Mouse (Mus musculus): ENCODE measurements around the gene Mecom.
A peak's percentile ranks its signal among the peaks of the same experiment; 100 is the strongest.

Gene Mecom

DNA sequence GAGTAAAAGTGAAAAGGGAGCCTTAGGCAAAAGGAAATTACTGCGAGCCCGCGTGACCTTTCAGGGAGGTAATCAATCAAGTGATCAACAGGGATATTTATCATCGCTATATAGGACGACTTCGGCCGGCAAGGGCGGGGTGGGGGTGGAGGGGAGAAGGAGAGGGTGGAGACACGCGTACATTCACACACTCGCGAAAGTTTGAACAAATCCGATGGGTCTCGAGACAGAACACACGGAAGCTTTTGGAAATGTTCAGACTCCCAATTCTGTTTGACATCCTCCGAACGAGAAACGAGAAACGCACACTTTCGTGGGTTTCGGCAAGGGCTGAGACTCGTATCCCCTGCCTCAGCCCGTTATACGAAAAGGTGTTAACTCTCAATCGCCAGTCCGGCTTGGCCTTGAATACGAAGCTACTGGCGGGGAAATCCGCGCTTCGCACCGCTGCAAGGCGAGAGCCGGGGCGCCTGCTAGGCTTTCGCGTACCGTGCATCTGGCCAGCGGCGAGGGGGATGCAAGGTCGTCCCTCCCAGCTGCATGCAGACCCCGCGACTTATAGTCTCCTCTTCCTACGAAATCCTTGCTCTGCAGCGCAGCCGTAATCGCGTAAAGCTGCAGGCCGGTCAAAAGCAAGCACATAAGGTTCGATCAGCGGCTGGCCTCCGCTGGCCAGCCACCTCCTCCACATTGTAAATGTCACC, 33.6 kb downstream of the Mecom start:
- DNase-seq (ENCODE audit: low read depth) = no peak

- no peak for DNase-seq (ENCODE audit: low read depth)
Observed at GRCm38 (mm10) chr3:30513314-30513997, 34.4 kb downstream of the Mecom start.

DNA sequence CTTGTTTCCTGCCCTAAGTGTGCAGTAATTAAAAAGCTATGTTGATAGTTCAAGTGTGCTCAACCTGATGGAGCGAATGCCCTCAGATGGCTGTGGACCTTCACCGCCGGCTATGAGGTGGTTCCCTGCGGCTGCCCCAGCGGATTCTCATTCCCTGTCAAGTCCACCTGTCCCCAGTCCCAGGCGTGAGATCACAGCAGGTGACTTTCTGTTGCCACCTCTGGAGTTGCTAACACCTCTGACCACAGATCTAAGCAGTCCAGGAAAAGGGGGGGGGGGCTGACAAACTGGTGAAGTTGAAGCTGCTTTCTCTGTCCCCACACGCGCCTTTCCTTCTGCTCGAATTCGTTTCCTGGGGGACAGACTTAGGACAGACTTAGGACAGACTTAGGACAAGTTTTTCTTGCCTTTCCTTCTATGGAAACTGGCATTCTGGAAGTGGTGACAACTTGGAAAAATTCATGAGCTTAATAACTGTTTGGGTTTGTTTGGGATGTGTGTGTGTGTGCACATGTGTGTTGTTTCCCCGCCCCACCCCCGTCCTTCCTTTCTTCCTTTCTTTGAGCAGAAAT, 35.3 kb downstream of the Mecom start:
- no peak for DNase-seq (ENCODE audit: low read depth)

GRCm38 (mm10) chr3:30511796-30512195, 36.0 kb downstream of the Mecom start:
- no peak for DNase-seq (ENCODE audit: low read depth)

- DNase-seq (ENCODE audit: low read depth) = no peak
Observed at GRCm38 (mm10) chr3:30511062-30511640, 36.7 kb downstream of the Mecom start.

DNA sequence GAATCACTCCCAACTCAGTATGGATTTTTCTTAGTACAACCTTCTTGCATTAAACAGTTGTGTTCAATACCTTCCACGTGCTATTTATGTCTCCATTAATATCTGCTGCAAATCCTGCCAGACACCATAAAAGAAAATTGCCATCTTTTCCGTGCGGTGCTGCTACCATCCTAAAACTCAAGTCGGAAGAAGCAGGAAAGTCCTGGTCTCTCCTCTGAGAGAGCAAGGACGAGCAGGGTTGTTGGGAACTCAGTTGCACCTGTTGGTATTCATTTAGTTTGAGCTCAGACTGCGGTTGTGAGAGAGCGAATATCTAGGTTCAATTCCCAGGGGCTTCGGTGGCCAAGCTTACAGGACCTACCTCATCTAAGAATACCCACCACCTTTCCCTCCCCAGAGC, 37.2 kb downstream of the Mecom start:
- DNase-seq (ENCODE audit: low read depth) = no peak

GRCm38 (mm10) chr3:30510105-30510504, 37.7 kb downstream of the Mecom start:
- no peak for DNase-seq (ENCODE audit: low read depth)

DNA sequence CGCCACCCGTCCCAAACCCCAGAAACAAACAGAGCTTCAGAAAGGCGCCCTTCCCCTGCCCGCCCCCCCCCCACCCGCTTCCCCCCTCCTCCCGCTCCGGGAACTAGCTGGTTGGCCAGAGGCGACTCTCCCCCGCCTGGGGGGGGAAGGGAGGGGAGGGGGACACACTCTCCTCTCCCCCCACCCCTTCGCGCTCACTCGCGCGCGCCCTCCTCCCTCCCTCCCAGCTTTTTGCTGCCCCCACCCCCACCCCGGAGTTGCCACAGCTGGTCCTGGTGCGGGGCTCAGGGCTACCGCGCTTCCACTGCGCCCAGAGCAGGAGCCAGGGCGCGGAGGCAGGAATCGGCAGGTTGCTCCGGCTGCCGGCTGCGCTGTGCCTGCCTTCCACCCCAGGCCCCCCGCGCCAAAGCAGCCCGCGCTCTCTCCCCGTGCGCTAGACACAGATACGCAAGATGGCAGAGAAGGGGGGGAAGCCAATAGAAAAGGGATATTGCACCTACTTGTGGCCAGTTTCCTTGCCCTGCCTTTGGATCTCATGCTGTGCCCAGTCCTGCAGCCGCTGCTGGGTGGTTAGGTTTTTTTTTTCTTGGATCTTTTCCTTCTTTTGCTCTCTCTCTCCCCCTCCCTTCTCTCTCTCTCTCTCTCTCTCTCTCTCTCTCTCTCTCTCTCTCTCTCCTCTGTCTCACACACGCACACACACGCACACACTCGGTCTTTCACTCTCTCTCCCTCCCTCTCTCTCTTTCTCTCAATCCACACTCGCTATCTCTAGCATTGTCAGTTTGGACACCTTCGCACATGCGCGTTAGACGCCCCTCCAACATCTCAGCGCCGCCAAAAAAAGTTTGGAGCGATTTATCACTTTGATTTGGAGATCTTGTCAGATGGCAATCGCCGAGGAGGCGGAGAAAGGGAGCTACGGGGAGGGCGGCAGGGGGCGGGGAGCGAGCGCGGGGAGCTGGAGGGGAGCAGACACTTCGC, 38.6 kb downstream of the Mecom start:
- DNase-seq (ENCODE audit: low read depth) = peak; percentile 78

GRCm38 (mm10) chr3:30508296-30508929, 39.4 kb downstream of the Mecom start:
- DNase-seq (ENCODE audit: low read depth) = peak; percentile 80

GRCm38 (mm10) chr3:30507576-30508295, 40.1 kb downstream of the Mecom start:
- peak; percentile 69 for DNase-seq (ENCODE audit: low read depth)

- DNase-seq (ENCODE audit: low read depth) = peak; percentile 67
Observed at GRCm38 (mm10) chr3:30507028-30507575, 40.7 kb downstream of the Mecom start.

DNA sequence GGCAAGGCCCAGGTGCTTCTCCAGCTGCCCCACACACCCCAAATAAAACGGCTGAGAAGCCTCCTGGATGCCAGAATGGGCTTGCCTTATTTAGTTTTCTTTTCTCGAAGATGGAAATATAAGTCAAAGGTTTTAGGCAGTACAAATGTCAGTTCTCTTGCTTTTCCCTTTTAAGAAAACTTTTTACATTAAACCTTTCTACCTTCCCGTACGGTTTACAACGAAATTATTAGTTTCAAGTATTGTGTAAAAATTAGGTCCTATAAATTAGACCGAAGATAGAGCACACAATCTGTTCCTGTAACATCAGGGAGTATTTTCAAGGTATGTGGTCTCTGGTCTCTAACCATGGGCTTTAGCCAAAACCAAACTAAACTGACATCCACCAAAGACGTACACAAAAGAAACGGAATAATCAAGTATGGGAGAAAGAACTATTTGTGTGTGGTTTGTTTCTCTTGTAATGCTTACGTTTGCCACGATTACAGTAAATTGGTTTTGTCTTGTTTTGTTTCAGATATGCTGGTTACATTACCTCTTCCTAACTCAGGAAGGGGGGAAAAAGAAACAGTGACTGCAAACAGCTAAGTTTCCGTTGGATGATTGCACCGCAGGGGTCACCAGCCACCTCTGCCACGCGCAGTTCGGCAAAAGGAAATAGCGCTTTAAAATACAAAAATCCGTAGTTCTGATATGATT, 41.3 kb downstream of the Mecom start:
- DNase-seq (ENCODE audit: low read depth) = no peak

DNA sequence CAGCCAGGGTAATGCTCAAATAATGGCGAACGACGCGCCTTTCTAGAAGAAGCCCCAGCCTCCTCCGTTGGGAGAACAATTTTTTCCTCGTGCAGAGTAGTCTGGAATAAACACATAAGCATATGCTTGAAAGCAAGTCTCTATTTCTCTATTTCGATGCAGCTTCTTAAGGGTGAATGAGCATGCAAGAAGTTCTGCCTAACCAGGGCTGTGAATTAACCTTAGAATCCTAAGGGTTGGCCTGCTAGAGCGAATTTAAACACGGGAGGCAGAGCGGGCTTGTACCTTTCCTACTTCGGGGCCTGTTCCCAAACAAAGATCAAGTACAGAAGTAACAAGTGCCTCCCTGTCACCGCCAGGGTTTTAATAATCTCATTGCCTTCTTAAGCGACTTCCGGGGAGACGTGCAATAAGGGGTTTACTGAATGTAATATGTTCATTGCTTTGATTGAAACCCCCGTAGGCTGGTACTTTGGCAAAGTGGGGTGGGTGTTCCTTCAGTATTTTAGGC, 42.0 kb downstream of the Mecom start:
- DNase-seq (ENCODE audit: low read depth) = no peak

GRCm38 (mm10) chr3:30504561-30504960, 43.2 kb downstream of the Mecom start:
- no peak for DNase-seq (ENCODE audit: low read depth)

GRCm38 (mm10) chr3:30503821-30504220, 44.0 kb downstream of the Mecom start:
- DNase-seq (ENCODE audit: low read depth) = peak; percentile 41

DNA sequence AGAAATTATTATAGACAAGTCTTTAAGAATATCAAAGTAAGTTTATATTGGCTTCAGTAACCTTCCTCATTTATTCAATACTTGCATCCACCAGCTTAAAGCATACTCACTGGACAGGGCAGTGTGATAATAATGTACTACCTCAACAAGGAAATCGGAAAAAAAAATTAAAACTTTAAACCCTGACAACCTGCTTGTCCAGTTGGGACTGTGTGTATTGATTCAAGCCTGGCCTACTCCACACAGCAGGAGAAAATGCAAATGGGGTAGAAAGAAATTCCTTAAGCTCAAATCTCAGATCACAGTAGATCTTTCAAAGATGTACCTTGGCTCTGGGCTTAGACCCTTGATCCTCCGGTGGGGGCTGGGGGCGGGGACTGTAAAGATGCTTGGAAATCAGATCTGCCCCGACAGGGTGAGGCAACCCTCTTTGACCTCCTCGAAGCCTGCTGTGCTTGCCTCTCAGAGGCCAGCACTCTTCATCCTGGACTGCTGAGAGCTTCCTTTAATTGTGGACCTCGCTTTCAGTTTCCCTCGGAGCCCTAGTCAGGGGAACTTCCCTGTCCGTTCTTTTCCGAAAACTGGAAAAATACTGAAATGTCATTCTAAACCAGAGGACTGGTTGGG, 49.5 kb downstream of the Mecom start:
- DNase-seq (ENCODE audit: low read depth) = no peak

DNA sequence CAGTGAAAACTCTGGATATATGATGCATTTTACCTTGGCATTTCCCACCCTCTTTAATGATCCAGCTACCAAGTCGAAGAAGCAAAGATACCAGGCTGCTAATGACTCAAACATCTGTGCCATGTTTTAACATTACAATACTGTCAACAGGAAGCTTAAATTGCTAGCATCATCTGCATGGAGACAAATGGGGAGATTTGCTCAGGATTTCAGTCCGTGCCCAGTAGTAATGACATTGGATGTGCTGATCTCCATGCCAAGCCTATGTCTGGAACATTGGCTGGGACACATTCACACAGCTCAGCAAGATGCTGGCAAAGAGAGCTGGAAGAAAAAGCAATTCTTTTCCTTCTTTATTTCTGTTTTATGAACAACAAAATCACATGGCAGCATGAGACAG, 53.4 kb downstream of the Mecom start:
- no peak for DNase-seq (ENCODE audit: low read depth)

GRCm38 (mm10) chr3:30488808-30489207, 59.0 kb downstream of the Mecom start:
- no peak for DNase-seq (ENCODE audit: low read depth)

DNA sequence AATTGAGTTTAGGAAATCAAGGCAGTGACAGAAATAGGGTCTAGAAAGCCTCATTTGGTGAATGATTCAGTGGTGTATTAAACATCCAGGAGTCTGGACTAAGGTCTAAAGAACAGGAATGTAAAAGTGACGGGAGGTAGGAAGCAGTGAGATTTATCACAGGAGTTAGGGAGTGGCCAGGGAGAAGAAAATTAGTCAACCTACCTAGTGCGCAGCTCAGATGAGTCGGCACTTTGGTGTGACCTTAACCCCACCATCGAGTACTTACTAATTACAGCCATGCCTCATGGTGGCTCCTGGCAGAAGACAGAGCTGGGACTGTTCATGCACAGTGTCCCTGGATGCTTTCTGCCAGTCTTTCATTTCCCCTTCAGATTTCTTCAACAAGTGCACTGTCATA, 61.4 kb downstream of the Mecom start:
- DNase-seq (ENCODE audit: low read depth) = no peak

All from NIH3T3 (cell line).